Mouse (Mus musculus) intestine, embryonic 14.5 days (tissue): ENCODE measurements at regions not wholly inside any gene's neighbourhood (a gene's known extent, or its start where the extent isn't known, plus 50 kb on each side); places are given as distances from the start of the nearest gene placed in this dataset.

Experiments
- ATAC-seq: fragments of 200-750 bp; cut with Nextera tagmentation; replicated peaks from 2 replicates; pipeline ENCODE4 v1.8.0; 2017; ENCODE audit warnings: low read depth, moderate number of reproducible peaks, moderate TSS enrichment, moderate library complexity; ENCODE audit not compliant: low FRiP score, low TSS enrichment
- DNase-seq: peaks from one replicate; pipeline ENCODE4 v3.0.0-alpha.2; 2018; ENCODE audit warnings: low spot score
- H3K27ac ChIP-seq: fragments of 300-500 bp; sonication (generic); 2 replicates; pipeline ENCODE4 v1.5.1; 2014; ENCODE audit warnings: low read depth, mild to moderate bottlenecking, control low read depth
- H3K27me3 ChIP-seq: fragments of 300-500 bp; sonication (generic); replicated peaks from 2 replicates; pipeline ENCODE4 v1.6.1; 2014; ENCODE audit warnings: low read length, control low read depth; ENCODE audit not compliant: control insufficient read depth, insufficient read depth
- H3K36me3 ChIP-seq: fragments of 300-500 bp; sonication (generic); 2 replicates; pipeline ENCODE4 v1.6.1; 2014; ENCODE audit warnings: low read length, control low read depth; ENCODE audit not compliant: control insufficient read depth, insufficient read depth
- H3K4me1 ChIP-seq: fragments of 300-500 bp; sonication (generic); replicated peaks from 2 replicates; pipeline ENCODE4 v1.6.1; 2014; ENCODE audit warnings: low read length, control low read depth, mixed read lengths; ENCODE audit not compliant: control insufficient read depth, insufficient read depth
- H3K4me2 ChIP-seq: fragments of 300-500 bp; sonication (generic); 2 replicates; pipeline ENCODE4 v1.6.1; 2014; ENCODE audit warnings: low read length
- H3K4me3 ChIP-seq: fragments of 300-500 bp; sonication (generic); 2 replicates; pipeline ENCODE4 v1.5.1; 2014; ENCODE audit warnings: low read depth, low read length, control low read depth, mixed read lengths
- H3K9ac ChIP-seq: fragments of 300-500 bp; sonication (generic); 2 replicates; pipeline ENCODE4 v1.6.1; 2014; ENCODE audit warnings: mild to moderate bottlenecking, low read length
- H3K9me3 ChIP-seq: fragments of 300-500 bp; sonication (generic); 2 replicates; pipeline ENCODE4 v1.6.1; 2016; ENCODE audit warnings: low read length, control low read depth; ENCODE audit not compliant: control insufficient read depth
- WGBS: fragments of 180-500 bp; shearing (Covaris S2); extraction: QIAGEN DNeasy Blood & Tissue Kit; methylation state at CpG from one replicate; pipeline ENCODE4 v1.1.7; 2014; 5-methylcytosine and 5-hydroxymethylcytosine counted together

GRCm38 (mm10) chr10:38458975-38459374 is 362.6 kb downstream of the Rfpl4b start:
- Histone ChIP-seq H3K9ac (no peak overlapping the region), H3K36me3 (no peaks in the 10 kb centered on the region), H3K4me3 (no peak overlapping the region), H3K27me3 (no peaks in the 10 kb centered on the region), H3K4me2 (no peak overlapping the region), H3K27ac (no peak overlapping the region), H3K9me3 (no peaks in the 10 kb centered on the region), H3K4me1 (no peaks in the 10 kb centered on the region)
- WGBS, result 49% methylated on average over 3 of the region's 3 CpGs
- DNase-seq, result no peak
- no peak for ATAC-seq

GRCm38 (mm10) chr10:38458424-38458823 is 363.2 kb downstream of the Rfpl4b start:
- no peak overlapping the region for H3K4me2 ChIP-seq
- WGBS, result 54% methylated on average over 3 of the region's 3 CpGs

GRCm38 (mm10) chr10:38456786-38457185 is 364.8 kb downstream of the Rfpl4b start:
- ATAC-seq (no peak), DNase-seq (no peak)
- Histone ChIP-seq H3K9ac (no peak overlapping the region), H3K9me3 (no peaks in the 10 kb centered on the region), H3K4me1 (no peaks in the 10 kb centered on the region), H3K27ac (no peak overlapping the region), H3K4me2 (no peak overlapping the region), H3K27me3 (no peaks in the 10 kb centered on the region), H3K4me3 (no peak overlapping the region), H3K36me3 (no peaks in the 10 kb centered on the region)

More at GRCm38 (mm10) chr10:38458424-38458823, 363.2 kb downstream of the Rfpl4b start:
- no peaks in the 10 kb centered on the region for H3K9me3 ChIP-seq
- H3K9ac ChIP-seq, result no peak overlapping the region
- ATAC-seq (no peak), DNase-seq (no peak)
- H3K36me3 ChIP-seq, result no peaks in the 10 kb centered on the region
- no peak overlapping the region for H3K4me3 ChIP-seq
- H3K27ac ChIP-seq, result no peak overlapping the region
- no peaks in the 10 kb centered on the region for H3K4me1 ChIP-seq
- no peaks in the 10 kb centered on the region for H3K27me3 ChIP-seq

GRCm38 (mm10) chr10:38449263-38449662 is 372.3 kb downstream of the Rfpl4b start:
- Histone ChIP-seq H3K9me3 (no peaks in the 10 kb centered on the region), H3K4me1 (no peaks in the 10 kb centered on the region), H3K36me3 (no peaks in the 10 kb centered on the region), H3K9ac (no peak overlapping the region), H3K27ac (no peak overlapping the region), H3K4me3 (no peak overlapping the region), H3K27me3 (no peaks in the 10 kb centered on the region), H3K4me2 (no peak overlapping the region)
- DNase-seq, result no peak
- ATAC-seq, result no peak
- 79% methylated on average over 4 of the region's 4 CpGs for WGBS

GRCm38 (mm10) chr10:38447706-38448105 is 373.9 kb downstream of the Rfpl4b start:
- ATAC-seq (no peak), DNase-seq (no peak)
- Histone ChIP-seq H3K4me2 (no peak overlapping the region), H3K9me3 (no peaks in the 10 kb centered on the region), H3K9ac (no peak overlapping the region), H3K4me1 (no peaks in the 10 kb centered on the region), H3K27me3 (no peaks in the 10 kb centered on the region), H3K27ac (no peak overlapping the region), H3K4me3 (no peak overlapping the region), H3K36me3 (no peaks in the 10 kb centered on the region)
- 79% methylated on average over 1 of the region's 1 CpGs for WGBS

GRCm38 (mm10) chr10:38447256-38447655 is 374.3 kb downstream of the Rfpl4b start:
- H3K27ac ChIP-seq, result no peak overlapping the region
- no peak for DNase-seq
- H3K27me3 ChIP-seq, result no peaks in the 10 kb centered on the region
- H3K4me1 ChIP-seq, result no peaks in the 10 kb centered on the region
- no peak overlapping the region for H3K9ac ChIP-seq
- no peak overlapping the region for H3K4me2 ChIP-seq
- no peak overlapping the region for H3K4me3 ChIP-seq
- no peaks in the 10 kb centered on the region for H3K36me3 ChIP-seq
- ATAC-seq, result no peak
- no peaks in the 10 kb centered on the region for H3K9me3 ChIP-seq

- no peaks in the 10 kb centered on the region for H3K4me1 ChIP-seq
- no peaks in the 10 kb centered on the region for H3K9me3 ChIP-seq
- 98% methylated on average over 2 of the region's 2 CpGs for WGBS
- no peak overlapping the region for H3K27ac ChIP-seq
- H3K36me3 ChIP-seq, result no peaks in the 10 kb centered on the region
- ATAC-seq (no peak), DNase-seq (no peak)
- no peak overlapping the region for H3K4me3 ChIP-seq
- no peak overlapping the region for H3K9ac ChIP-seq
- H3K4me2 ChIP-seq, result no peak overlapping the region
- no peaks in the 10 kb centered on the region for H3K27me3 ChIP-seq
Measured at GRCm38 (mm10) chr10:38439286-38439685, 382.3 kb downstream of the Rfpl4b start.

- Histone ChIP-seq H3K4me3 (no peak overlapping the region), H3K9ac (no peak overlapping the region), H3K4me2 (no peak overlapping the region), H3K36me3 (no peaks in the 10 kb centered on the region), H3K9me3 (no peaks in the 10 kb centered on the region), H3K27me3 (no peaks in the 10 kb centered on the region), H3K27ac (no peak overlapping the region), H3K4me1 (no peaks in the 10 kb centered on the region)
- ATAC-seq, result no peak
- 91% methylated on average over 3 of the region's 3 CpGs for WGBS
- no peak for DNase-seq
Measured at GRCm38 (mm10) chr10:38436907-38437306, 384.7 kb downstream of the Rfpl4b start.

GRCm38 (mm10) chr10:38421541-38421940 is 400.0 kb downstream of the Rfpl4b start:
- Histone ChIP-seq H3K4me1 (no peaks in the 10 kb centered on the region), H3K9me3 (no peaks in the 10 kb centered on the region), H3K27ac (no peak overlapping the region), H3K4me2 (no peak overlapping the region), H3K4me3 (no peak overlapping the region), H3K36me3 (no peaks in the 10 kb centered on the region), H3K27me3 (no peaks in the 10 kb centered on the region), H3K9ac (no peak overlapping the region)
- 89% methylated on average over 3 of the region's 3 CpGs for WGBS
- DNase-seq (no peak), ATAC-seq (no peak)
